Mouse (Mus musculus): ENCODE data around the gene 2310034G01Rik. TPM values are rescaled to one million over a fixed set of nuclear protein-coding genes. Genes with fewer than 3 reads are reported as not detected.

The 2310034G01Rik gene
- polyA plus RNA-seq, 1 experiment from 2014 or later, result 1.7 TPM

GRCm38 (mm10) chr19:46333906-46334305, 16.2 kb downstream of the 2310034G01Rik start:
- Histone ChIP-seq H3K27ac (replicated peaks) (no peak overlapping the region), H3K4me3 (ENCODE audit: low read depth, low read length) (no peak overlapping the region), H3K9ac (ENCODE audit: low read length) (no peak overlapping the region), H3K4me2 (replicated peaks; ENCODE audit: low read depth) (no peak overlapping the region), H3K27me3 (ENCODE audit: control insufficient read depth, insufficient read depth, low read length) (no peaks in the 10 kb centered on the region), H3K9me3 (ENCODE audit: control insufficient read depth, low read length) (no peaks in the 10 kb centered on the region), H3K4me1 (replicated peaks; ENCODE audit: control insufficient read depth, insufficient read depth) (peaks cover 7% of the 10 kb centered on the region), H3K36me3 (ENCODE audit: control insufficient read depth, insufficient read depth, low read length) (peaks cover 9% of the 10 kb centered on the region)
- no peak for TF ChIP-seq CTCF (IDR thresholded peaks at IDR 0.05; ENCODE audit: low read depth)
- TF ChIP-seq EP300 (optimal IDR thresholded peaks at IDR 0.05), result no peak
- DNase-seq (ENCODE audit: low spot score) (no peak), ATAC-seq (ENCODE audit: low FRiP score, low TSS enrichment) (no peak)
- WGBS, result 90% methylated on average over 3 of the region's 3 CpGs

DNA sequence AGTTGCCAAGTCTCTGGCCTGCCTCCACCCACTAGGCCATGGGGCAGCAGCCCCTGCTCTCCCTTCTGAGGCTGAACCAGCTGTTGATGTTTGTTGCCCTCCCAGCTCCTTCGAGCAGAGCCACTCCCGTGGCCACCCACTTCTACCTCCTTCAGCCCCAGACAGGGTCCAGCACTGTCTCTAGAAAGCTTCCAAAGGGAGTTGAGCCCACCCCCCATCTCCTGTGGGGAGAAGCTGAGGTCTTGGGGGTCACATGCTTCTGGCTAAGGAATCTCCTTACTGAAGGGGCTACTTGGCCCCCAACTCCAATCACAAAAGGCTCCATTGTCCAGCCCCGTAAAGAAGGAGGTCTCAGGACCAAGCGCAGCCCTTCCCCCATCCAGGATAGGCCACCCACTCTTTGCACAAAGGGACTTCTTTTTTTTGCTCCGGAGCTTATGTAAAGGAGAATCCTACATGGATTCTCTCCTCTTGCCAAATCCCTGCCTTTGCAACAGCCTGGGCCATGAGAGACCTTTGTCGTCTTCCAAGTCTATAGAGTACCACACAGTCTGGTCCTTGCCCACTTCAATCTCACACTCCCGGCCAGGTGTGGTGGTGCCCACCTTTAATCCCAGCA, 17.3 kb downstream of the 2310034G01Rik start:
- peaks cover 6% of the 10 kb centered on the region for H3K4me1 ChIP-seq (replicated peaks; ENCODE audit: control insufficient read depth, insufficient read depth)
- H3K27me3 ChIP-seq (ENCODE audit: control insufficient read depth, insufficient read depth, low read length), result no peaks in the 10 kb centered on the region
- ATAC-seq (ENCODE audit: low FRiP score, low TSS enrichment), result no peak
- H3K4me3 ChIP-seq (ENCODE audit: low read depth, low read length), result no peak overlapping the region
- H3K36me3 ChIP-seq (ENCODE audit: control insufficient read depth, insufficient read depth, low read length), result peaks cover 9% of the 10 kb centered on the region
- H3K9ac ChIP-seq (ENCODE audit: low read length), result no peak overlapping the region
- TF ChIP-seq EP300 (optimal IDR thresholded peaks at IDR 0.05) (no peak), CTCF (IDR thresholded peaks at IDR 0.05; ENCODE audit: low read depth) (no peak)
- no peak for DNase-seq (ENCODE audit: low spot score)
- 64% methylated on average over 7 of the region's 7 CpGs for WGBS
- no peak overlapping the region for H3K4me2 ChIP-seq (replicated peaks; ENCODE audit: low read depth)
- no peaks in the 10 kb centered on the region for H3K9me3 ChIP-seq (ENCODE audit: control insufficient read depth, low read length)
- H3K27ac ChIP-seq (replicated peaks), result no peak overlapping the region

DNA sequence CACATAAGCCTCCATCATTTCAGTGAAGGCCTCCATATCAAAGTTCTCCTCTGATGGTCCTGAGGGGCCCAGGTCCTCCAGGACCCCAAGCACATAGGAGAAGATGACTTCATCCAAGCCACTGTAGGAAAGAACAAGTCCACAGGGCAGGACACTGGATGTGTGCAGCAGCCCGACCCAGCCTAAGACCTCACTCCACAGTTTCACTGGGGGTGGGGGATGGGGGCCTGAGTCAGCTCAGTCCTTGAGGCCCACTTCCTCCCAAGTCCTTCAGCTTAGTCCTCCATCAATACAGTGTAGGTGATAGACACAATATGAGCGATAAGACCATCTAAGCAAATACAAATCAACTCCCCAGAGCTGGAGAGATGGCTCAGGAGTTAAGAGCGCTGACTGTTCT, 18.2 kb downstream of the 2310034G01Rik start:
- no peak overlapping the region for H3K9ac ChIP-seq (ENCODE audit: low read length)
- no peak overlapping the region for H3K4me2 ChIP-seq (replicated peaks; ENCODE audit: low read depth)
- H3K27ac ChIP-seq (replicated peaks), result no peak overlapping the region
- H3K36me3 ChIP-seq (ENCODE audit: control insufficient read depth, insufficient read depth, low read length), result peaks cover 9% of the 10 kb centered on the region
- H3K4me1 ChIP-seq (replicated peaks; ENCODE audit: control insufficient read depth, insufficient read depth), result peaks cover 7% of the 10 kb centered on the region
- no peak for TF ChIP-seq EP300 (optimal IDR thresholded peaks at IDR 0.05)
- no peak for TF ChIP-seq CTCF (IDR thresholded peaks at IDR 0.05; ENCODE audit: low read depth)
- no peak for ATAC-seq (ENCODE audit: low FRiP score, low TSS enrichment)
- H3K9me3 ChIP-seq (ENCODE audit: control insufficient read depth, low read length), result no peaks in the 10 kb centered on the region
- no peak for DNase-seq (ENCODE audit: low spot score)
- WGBS, result 83% methylated on average over 3 of the region's 3 CpGs
- H3K27me3 ChIP-seq (ENCODE audit: control insufficient read depth, insufficient read depth, low read length), result no peaks in the 10 kb centered on the region
- no peak overlapping the region for H3K4me3 ChIP-seq (ENCODE audit: low read depth, low read length)

DNA sequence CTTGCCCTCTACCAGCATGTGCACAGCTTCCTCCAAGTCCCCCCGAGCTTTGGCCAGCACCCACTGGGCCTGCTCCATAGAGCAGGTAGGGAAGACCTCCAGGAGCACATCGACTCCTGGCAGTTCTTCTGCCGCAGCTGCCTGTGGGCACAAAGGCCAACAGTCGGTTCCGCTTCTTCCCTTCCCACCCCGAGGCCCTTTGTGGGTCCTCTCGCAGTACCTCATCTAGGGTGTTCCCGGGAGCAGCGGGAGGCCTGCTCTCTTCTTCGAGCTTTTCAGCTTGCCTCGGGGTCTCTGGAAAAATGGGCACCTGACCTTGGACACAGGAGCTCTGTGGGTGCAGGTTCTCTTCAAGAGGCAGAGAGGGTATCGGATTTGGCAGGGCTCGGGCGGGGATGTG, 18.8 kb downstream of the 2310034G01Rik start:
- no peak for DNase-seq (ENCODE audit: low spot score)
- no peak for TF ChIP-seq EP300 (optimal IDR thresholded peaks at IDR 0.05)
- TF ChIP-seq CTCF (IDR thresholded peaks at IDR 0.05; ENCODE audit: low read depth), result no peak
- Histone ChIP-seq H3K9me3 (ENCODE audit: control insufficient read depth, low read length) (no peaks in the 10 kb centered on the region), H3K27me3 (ENCODE audit: control insufficient read depth, insufficient read depth, low read length) (no peaks in the 10 kb centered on the region; the same call in 1 of the 2 replicates), H3K4me3 (ENCODE audit: low read depth, low read length) (no peak overlapping the region), H3K4me2 (replicated peaks; ENCODE audit: low read depth) (no peak overlapping the region), H3K27ac (replicated peaks) (no peak overlapping the region), H3K9ac (ENCODE audit: low read length) (no peak overlapping the region), H3K4me1 (replicated peaks; ENCODE audit: control insufficient read depth, insufficient read depth) (peaks cover 7% of the 10 kb centered on the region), H3K36me3 (ENCODE audit: control insufficient read depth, insufficient read depth, low read length) (peaks cover 9% of the 10 kb centered on the region)
- no peak for ATAC-seq (ENCODE audit: low FRiP score, low TSS enrichment)
- 93% methylated on average over 14 of the region's 14 CpGs for WGBS

- Histone ChIP-seq H3K27me3 (ENCODE audit: control insufficient read depth, insufficient read depth, low read length) (no peaks in the 10 kb centered on the region; the same call in 1 of the 2 replicates), H3K4me3 (ENCODE audit: low read depth, low read length) (no peak overlapping the region), H3K9ac (ENCODE audit: low read length) (no peak overlapping the region), H3K4me2 (replicated peaks; ENCODE audit: low read depth) (no peak overlapping the region), H3K9me3 (ENCODE audit: control insufficient read depth, low read length) (no peaks in the 10 kb centered on the region), H3K27ac (replicated peaks) (no peak overlapping the region), H3K4me1 (replicated peaks; ENCODE audit: control insufficient read depth, insufficient read depth) (peaks cover 7% of the 10 kb centered on the region), H3K36me3 (ENCODE audit: control insufficient read depth, insufficient read depth, low read length) (peaks cover 9% of the 10 kb centered on the region)
- TF ChIP-seq EP300 (optimal IDR thresholded peaks at IDR 0.05) (no peak), CTCF (IDR thresholded peaks at IDR 0.05; ENCODE audit: low read depth) (no peak)
- no peak for ATAC-seq (ENCODE audit: low FRiP score, low TSS enrichment)
- 95% methylated on average over 12 of the region's 12 CpGs for WGBS
- DNase-seq (ENCODE audit: low spot score), result no peak
Observed at GRCm38 (mm10) chr19:46330696-46331095, 19.4 kb downstream of the 2310034G01Rik start.

DNA sequence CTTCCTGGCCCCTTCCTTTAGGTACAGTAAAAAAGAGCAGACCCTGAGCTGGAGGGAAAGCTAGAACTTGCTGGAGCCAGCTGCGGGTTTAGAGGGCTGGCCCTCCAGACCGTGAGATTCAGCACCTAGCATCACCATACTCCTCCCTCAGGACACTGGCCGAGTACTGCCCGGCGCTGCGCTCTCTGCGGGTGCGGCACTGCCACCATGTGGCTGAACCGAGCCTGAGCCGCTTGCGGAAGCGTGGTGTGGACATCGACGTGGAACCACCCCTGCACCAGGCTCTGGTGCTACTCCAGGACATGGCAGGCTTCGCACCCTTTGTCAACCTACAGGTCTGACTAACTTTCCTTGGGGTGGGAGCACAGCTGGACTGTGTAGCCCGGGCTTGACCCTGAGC, 20.2 kb downstream of the 2310034G01Rik start:
- Histone ChIP-seq H3K4me3 (ENCODE audit: low read depth, low read length) (no peak overlapping the region), H3K36me3 (ENCODE audit: control insufficient read depth, insufficient read depth, low read length) (peaks cover 9% of the 10 kb centered on the region), H3K4me1 (replicated peaks; ENCODE audit: control insufficient read depth, insufficient read depth) (peaks cover 7% of the 10 kb centered on the region), H3K9me3 (ENCODE audit: control insufficient read depth, low read length) (no peaks in the 10 kb centered on the region), H3K27me3 (ENCODE audit: control insufficient read depth, insufficient read depth, low read length) (no peaks in the 10 kb centered on the region; the same call in 1 of the 2 replicates), H3K9ac (ENCODE audit: low read length) (no peak overlapping the region), H3K27ac (replicated peaks) (no peak overlapping the region), H3K4me2 (replicated peaks; ENCODE audit: low read depth) (0 out of 2 replicates have a peak overlapping the region, but pooled peaks have one; percentile 20)
- peak; percentile 91 for DNase-seq (ENCODE audit: low spot score)
- TF ChIP-seq CTCF (IDR thresholded peaks at IDR 0.05; ENCODE audit: low read depth) (peak; percentile 97), EP300 (optimal IDR thresholded peaks at IDR 0.05) (no peak)
- WGBS, result 5% methylated on average over 16 of the region's 16 CpGs
- peak; percentile 74 for ATAC-seq (ENCODE audit: low FRiP score, low TSS enrichment)

All from stomach, postnatal 0 days (tissue).